Mouse (Mus musculus): Measurements from ENCODE around the gene Pax1. TPM values are rescaled to one million over a fixed set of nuclear protein-coding genes. Genes with fewer than 3 reads are reported as not detected.

Pax1 gene
- total and polyA plus RNA-seq, 3 experiments: 0.08 TPM; not detected in 2

DNA sequence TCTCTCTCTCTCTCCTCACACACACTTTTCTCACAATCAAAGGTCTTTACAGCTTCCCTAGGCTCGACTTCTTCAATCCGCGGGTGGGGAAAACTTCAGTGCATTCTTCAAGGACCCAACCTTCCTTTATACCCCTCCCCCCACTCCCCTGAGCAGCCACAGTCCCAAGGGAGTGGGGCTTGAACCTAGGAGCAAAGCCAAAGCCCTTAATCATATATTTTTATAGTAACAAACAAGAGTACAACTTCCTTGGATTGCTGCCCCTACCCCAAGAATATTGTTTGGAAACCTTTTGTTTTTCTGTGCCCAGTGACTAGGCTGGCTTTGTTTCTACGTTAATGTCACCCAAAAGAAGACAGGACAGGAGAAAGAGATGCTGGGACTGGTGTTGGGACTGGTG is 12.5 kb downstream of the Pax1 start:
- no peak overlapping the region for H3K27ac ChIP-seq
- no peaks in the 10 kb centered on the region for H3K36me3 ChIP-seq (ENCODE audit: control insufficient read depth, insufficient read depth, low read length)
- intact Hi-C loops (cut with DNase I): loop anchor here (10.0 kb wide), 1 partner anchor 671 kb away; the partner anchor contains the start of gene Foxa2
- no peak overlapping the region for H3K4me3 ChIP-seq
- 3% methylated on average over 4 of the region's 4 CpGs for WGBS
- no peaks in the 10 kb centered on the region for H3K79me2 ChIP-seq (replicated peaks; ENCODE audit: control insufficient read depth, insufficient read depth, low read length)
- peaks cover 10% of the 10 kb centered on the region for H3K27me3 ChIP-seq (ENCODE audit: control insufficient read depth, insufficient read depth, low read length)
- no peaks in the 10 kb centered on the region for H3K4me1 ChIP-seq (ENCODE audit: control insufficient read depth, insufficient read depth, low read length)
- H3K9ac ChIP-seq (ENCODE audit: low read depth, low read length): no peak overlapping the region
- TF ChIP-seq POLR2A (IDR thresholded peaks at IDR 0.05; ENCODE audit: insufficient read depth, low read depth, low read length): no peak
- TF ChIP-seq EP300 (IDR thresholded peaks at IDR 0.05; ENCODE audit: insufficient read depth, low read depth, low read length): no peak
- no peak for TF ChIP-seq CTCF (IDR thresholded peaks at IDR 0.05)
- no peak for DNase-seq

DNA sequence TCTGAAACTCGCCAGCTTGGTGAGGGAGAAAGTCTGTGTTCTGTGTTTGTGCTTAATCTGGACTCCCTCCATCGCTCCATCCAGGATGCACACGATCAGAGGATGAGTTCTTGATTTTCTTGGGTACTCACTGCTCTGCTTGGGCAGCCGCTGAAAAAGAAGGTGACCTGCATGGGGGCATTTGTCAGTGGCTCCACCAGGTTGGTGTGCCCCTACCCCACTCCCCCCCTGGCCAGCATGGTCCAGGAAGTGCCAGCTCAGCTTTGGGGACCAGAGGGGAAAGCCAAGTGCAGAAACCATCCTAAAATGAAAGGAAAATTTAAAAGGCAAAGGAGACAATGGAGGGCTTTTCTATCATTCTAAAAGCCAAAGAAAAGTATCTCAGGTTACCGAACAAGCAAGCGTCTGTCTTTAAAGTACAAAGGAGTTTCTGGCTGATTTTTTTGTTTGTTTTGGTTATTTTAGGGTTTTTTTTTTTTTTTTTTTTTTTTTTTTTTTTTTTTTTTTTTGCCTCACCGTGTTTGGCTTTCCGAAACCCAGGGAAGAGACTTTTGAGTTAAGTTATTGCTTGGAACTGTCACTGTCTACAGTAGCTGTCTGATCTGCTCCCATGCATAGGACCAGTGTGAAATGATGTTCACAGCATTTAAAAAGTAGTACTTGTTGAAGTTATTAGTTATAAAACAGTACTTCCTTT is 13.4 kb downstream of the Pax1 start:
- Histone ChIP-seq H3K27me3 (ENCODE audit: control insufficient read depth, insufficient read depth, low read length) (peaks cover 8% of the 10 kb centered on the region), H3K79me2 (replicated peaks; ENCODE audit: control insufficient read depth, insufficient read depth, low read length) (no peaks in the 10 kb centered on the region), H3K9ac (ENCODE audit: low read depth, low read length) (no peak overlapping the region), H3K27ac (no peak overlapping the region), H3K4me3 (no peak overlapping the region), H3K4me1 (ENCODE audit: control insufficient read depth, insufficient read depth, low read length) (no peaks in the 10 kb centered on the region), H3K36me3 (ENCODE audit: control insufficient read depth, insufficient read depth, low read length) (no peaks in the 10 kb centered on the region)
- intact Hi-C loops (cut with DNase I): loop anchor here (10.0 kb wide), 1 partner anchor 670 kb away; the partner anchor contains the start of gene Foxa2
- 14% methylated on average over 8 of the region's 8 CpGs for WGBS
- no peak for DNase-seq
- no peak for TF ChIP-seq POLR2A (IDR thresholded peaks at IDR 0.05; ENCODE audit: insufficient read depth, low read depth, low read length)
- no peak for TF ChIP-seq EP300 (IDR thresholded peaks at IDR 0.05; ENCODE audit: insufficient read depth, low read depth, low read length)
- TF ChIP-seq CTCF (IDR thresholded peaks at IDR 0.05): no peak

DNA sequence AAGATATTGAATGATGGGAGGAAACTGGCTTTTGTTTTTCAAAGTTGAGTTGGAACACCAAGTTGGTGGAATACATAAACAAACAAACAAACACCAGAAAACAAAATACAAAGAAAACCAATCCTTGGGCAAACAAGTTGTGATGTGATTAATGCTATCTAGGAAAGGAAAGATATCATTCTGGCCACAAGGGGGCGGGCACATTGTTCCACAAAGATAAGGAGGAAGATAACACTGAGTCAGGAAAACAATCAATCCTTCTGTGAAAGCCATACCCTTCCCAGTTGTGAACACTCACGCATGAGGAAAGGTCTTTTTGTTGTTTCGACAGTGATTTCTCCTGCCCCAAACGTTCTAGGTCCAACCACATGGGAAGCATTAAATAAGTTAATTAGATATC is 17.2 kb downstream of the Pax1 start:
- DNase-seq: no peak
- H3K27me3 ChIP-seq (ENCODE audit: control insufficient read depth, insufficient read depth, low read length): no peaks in the 10 kb centered on the region; the same call in none of the 2 replicates
- no peaks in the 10 kb centered on the region for H3K79me2 ChIP-seq (replicated peaks; ENCODE audit: control insufficient read depth, insufficient read depth, low read length)
- no peaks in the 10 kb centered on the region for H3K36me3 ChIP-seq (ENCODE audit: control insufficient read depth, insufficient read depth, low read length)
- H3K9ac ChIP-seq (ENCODE audit: low read depth, low read length): no peak overlapping the region
- H3K27ac ChIP-seq: no peak overlapping the region
- H3K4me1 ChIP-seq (ENCODE audit: control insufficient read depth, insufficient read depth, low read length): no peaks in the 10 kb centered on the region
- no peak overlapping the region for H3K4me3 ChIP-seq
- WGBS: 10% methylated on average over 4 of the region's 4 CpGs
- intact Hi-C loops (cut with DNase I): loop anchor here (10.0 kb wide), 1 partner anchor 666 kb away; the partner anchor contains the start of gene Foxa2
- TF ChIP-seq CTCF (IDR thresholded peaks at IDR 0.05) (peak; percentile 49), POLR2A (IDR thresholded peaks at IDR 0.05; ENCODE audit: insufficient read depth, low read depth, low read length) (no peak)

GRCm38 (mm10) chr2:147383373-147383772 is 21.6 kb downstream of the Pax1 start:
- Histone ChIP-seq H3K4me3 (no peak overlapping the region), H3K27me3 (ENCODE audit: control insufficient read depth, insufficient read depth, low read length) (no peaks in the 10 kb centered on the region; the same call in 1 of the 2 replicates), H3K9ac (ENCODE audit: low read depth, low read length) (no peak overlapping the region), H3K27ac (no peak overlapping the region), H3K79me2 (replicated peaks; ENCODE audit: control insufficient read depth, insufficient read depth, low read length) (no peaks in the 10 kb centered on the region), H3K4me1 (ENCODE audit: control insufficient read depth, insufficient read depth, low read length) (no peaks in the 10 kb centered on the region), H3K36me3 (ENCODE audit: control insufficient read depth, insufficient read depth, low read length) (no peaks in the 10 kb centered on the region)
- 75% methylated on average over 2 of the region's 2 CpGs for WGBS
- TF ChIP-seq EP300 (IDR thresholded peaks at IDR 0.05; ENCODE audit: insufficient read depth, low read depth, low read length): no peak
- no peak for TF ChIP-seq CTCF (IDR thresholded peaks at IDR 0.05)
- no peak for TF ChIP-seq POLR2A (IDR thresholded peaks at IDR 0.05; ENCODE audit: insufficient read depth, low read depth, low read length)
- DNase-seq: no peak
- intact Hi-C loops (cut with DNase I): no loop called here

DNA sequence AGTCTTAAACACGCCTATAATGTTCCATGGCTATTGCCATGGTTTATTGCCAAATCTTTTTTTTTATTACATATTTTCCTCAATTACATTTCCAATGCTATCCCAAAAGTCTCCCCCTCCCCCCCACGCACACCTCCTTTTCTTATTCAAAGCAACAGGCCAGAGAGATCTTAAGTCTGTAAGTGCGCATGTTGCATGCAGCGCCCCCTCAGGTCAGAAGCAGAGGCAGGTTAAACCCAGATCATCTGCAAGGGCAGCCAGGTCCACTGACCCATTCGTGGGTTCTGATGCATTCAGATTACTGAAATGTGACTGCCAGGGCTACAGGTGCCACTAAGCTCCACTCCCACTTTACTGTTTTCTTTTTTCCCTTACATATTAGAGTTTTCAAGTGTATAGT is 25.2 kb downstream of the Pax1 start:
- no peak overlapping the region for H3K9ac ChIP-seq (ENCODE audit: low read depth, low read length)
- WGBS: 44% methylated on average over 5 of the region's 5 CpGs
- no peaks in the 10 kb centered on the region for H3K79me2 ChIP-seq (replicated peaks; ENCODE audit: control insufficient read depth, insufficient read depth, low read length)
- no peak for DNase-seq
- intact Hi-C loops (cut with DNase I): no loop called here
- no peak overlapping the region for H3K4me3 ChIP-seq
- no peaks in the 10 kb centered on the region for H3K27me3 ChIP-seq (ENCODE audit: control insufficient read depth, insufficient read depth, low read length)
- no peaks in the 10 kb centered on the region for H3K4me1 ChIP-seq (ENCODE audit: control insufficient read depth, insufficient read depth, low read length)
- no peak overlapping the region for H3K27ac ChIP-seq
- H3K36me3 ChIP-seq (ENCODE audit: control insufficient read depth, insufficient read depth, low read length): no peaks in the 10 kb centered on the region
- TF ChIP-seq EP300 (IDR thresholded peaks at IDR 0.05; ENCODE audit: insufficient read depth, low read depth, low read length) (no peak), CTCF (IDR thresholded peaks at IDR 0.05) (no peak), POLR2A (IDR thresholded peaks at IDR 0.05; ENCODE audit: insufficient read depth, low read depth, low read length) (no peak)

- Histone ChIP-seq H3K79me2 (replicated peaks; ENCODE audit: control insufficient read depth, insufficient read depth, low read length) (no peaks in the 10 kb centered on the region), H3K4me1 (ENCODE audit: control insufficient read depth, insufficient read depth, low read length) (no peaks in the 10 kb centered on the region), H3K27ac (no peak overlapping the region), H3K4me3 (no peak overlapping the region), H3K36me3 (ENCODE audit: control insufficient read depth, insufficient read depth, low read length) (no peaks in the 10 kb centered on the region), H3K27me3 (ENCODE audit: control insufficient read depth, insufficient read depth, low read length) (no peaks in the 10 kb centered on the region), H3K9ac (ENCODE audit: low read depth, low read length) (no peak overlapping the region)
- DNase-seq: no peak
- no peak for TF ChIP-seq CTCF (IDR thresholded peaks at IDR 0.05)
- no peak for TF ChIP-seq POLR2A (IDR thresholded peaks at IDR 0.05; ENCODE audit: insufficient read depth, low read depth, low read length)
- no peak for TF ChIP-seq EP300 (IDR thresholded peaks at IDR 0.05; ENCODE audit: insufficient read depth, low read depth, low read length)
- intact Hi-C loops (cut with DNase I): no loop called here
- 49% methylated on average over 1 of the region's 1 CpGs for WGBS
Observed at GRCm38 (mm10) chr2:147409323-147409722, 47.6 kb downstream of the Pax1 start.
